Mouse (Mus musculus) heart, postnatal 0 days (tissue): ENCODE measurements around the gene Lfng. TPM values are rescaled to one million over a fixed set of nuclear protein-coding genes. Genes with fewer than 3 reads are reported as not detected.

Experiments used
- ATAC-seq: fragments of 200-750 bp; cut with Nextera tagmentation; 2 replicates; pipeline ENCODE4 v1.8.0; 2017; ENCODE audit warnings: low read depth, moderate number of reproducible peaks, moderate library complexity; ENCODE audit not compliant: insufficient read depth
- DNase-seq: peaks from one replicate; pipeline ENCODE4 v3.0.0-alpha.2; 2016; ENCODE audit warnings: low spot score
- H3K27ac ChIP-seq: fragments of 300-500 bp; sonication (generic); 2 replicates; pipeline ENCODE4 v1.5.1; 2014; ENCODE audit warnings: low read depth, mild to moderate bottlenecking
- H3K27me3 ChIP-seq: fragments of 300-500 bp; sonication (generic); 2 replicates; pipeline ENCODE4 v1.6.1; 2014; ENCODE audit warnings: low read length, mixed read lengths; ENCODE audit not compliant: control insufficient read depth, insufficient read depth
- H3K36me3 ChIP-seq: fragments of 300-500 bp; sonication (generic); replicated peaks from 2 replicates; pipeline ENCODE4 v1.6.1; 2014; ENCODE audit warnings: low read length, mixed read lengths; ENCODE audit not compliant: control insufficient read depth, insufficient read depth
- H3K4me1 ChIP-seq: fragments of 300-500 bp; sonication (generic); 2 replicates; pipeline ENCODE4 v1.6.1; 2014; ENCODE audit warnings: antibody characterized with exemption; ENCODE audit not compliant: control insufficient read depth, insufficient read depth
- H3K4me2 ChIP-seq: fragments of 300-500 bp; sonication (generic); 2 replicates; pipeline ENCODE4 v1.6.1; 2014; ENCODE audit warnings: low read depth, mild to moderate bottlenecking, low read length, moderate library complexity
- H3K4me3 ChIP-seq: fragments of 300-500 bp; sonication (generic); 2 replicates; pipeline ENCODE4 v1.5.1; 2014; ENCODE audit warnings: low read depth, low read length
- H3K9ac ChIP-seq: fragments of 300-500 bp; sonication (generic); replicated peaks from 2 replicates; pipeline ENCODE4 v1.6.1; 2014; ENCODE audit warnings: low read depth, low read length, mixed read lengths
- H3K9me3 ChIP-seq: fragments of 300-500 bp; sonication (generic); replicated peaks from 2 replicates; pipeline ENCODE4 v1.6.1; 2016; ENCODE audit warnings: low read length; ENCODE audit not compliant: control insufficient read depth
- CTCF ChIP-seq: IDR thresholded peaks from 2 replicates; pipeline ENCODE4 v1.5.1; 2016; ENCODE audit warnings: antibody characterized with exemption, control low read depth, low read depth
- EP300 ChIP-seq: IDR thresholded peaks from 2 replicates; pipeline ENCODE4 v1.6.1; 2016; ENCODE audit warnings: antibody characterized with exemption, low read depth
- WGBS: fragments of 180-500 bp; shearing (Covaris S2); extraction: QIAGEN DNeasy Blood & Tissue Kit; methylation state at CpG from one replicate; pipeline ENCODE4 v1.1.7; 2014; 5-methylcytosine and 5-hydroxymethylcytosine counted together
- polyA plus RNA-seq: library from polyadenylated mRNA; unstranded; fragments of >200 nt; fragmentation: Nextera tagmentation; extraction: Ambion mirVana; gene quantifications from 2 replicates; pipeline ENCODE4 v1.2.1, GENCODE M21; 2015
- total RNA-seq: library from RNA; depleted of rRNA; stranded (reverse); fragments of >200 nt; gene quantifications from 2 replicates; pipeline ENCODE4 v1.2.3, GENCODE M21; 2014; ENCODE audit warnings: low replicate concordance; rRNA removed

The Lfng gene
- total RNA-seq (8.2 and 22.3 TPM in 2 replicates), polyA plus RNA-seq (4.1 and 4.4 TPM in 2 replicates)

GRCm38 (mm10) chr5:140607001-140607835 lies at the start of gene Lfng:
Gene Lfng (plus strand): TSS chr5:140607320.
- 0% methylated on average over 87 of the region's 91 CpGs for WGBS
- peak; percentile 56 for ATAC-seq
- H3K4me1 ChIP-seq: peaks cover 35% of the 10 kb centered on the region
- no peaks in the 10 kb centered on the region for H3K9me3 ChIP-seq
- H3K4me3 ChIP-seq: peak within 1 kb of the TSS; percentile 54
- peak within 1 kb of the TSS; percentile 63 for H3K4me2 ChIP-seq
- H3K36me3 ChIP-seq: no peaks in the 10 kb centered on the region
- TF ChIP-seq CTCF (no peak), EP300 (no peak)
- peak within 1 kb of the TSS; percentile 55 for H3K27ac ChIP-seq
- H3K9ac ChIP-seq: peak within 1 kb of the TSS; percentile 37
- DNase-seq: peak; percentile 70
- H3K27me3 ChIP-seq: peaks cover 56% of the 10 kb centered on the region

- DNase-seq: no peak
- H3K36me3 ChIP-seq: no peaks in the 10 kb centered on the region
- H3K4me1 ChIP-seq: peaks cover 10% of the 10 kb centered on the region
- no peak overlapping the region for H3K27ac ChIP-seq
- no peak overlapping the region for H3K4me3 ChIP-seq
- 67% methylated on average over 9 of the region's 9 CpGs for WGBS
- H3K9me3 ChIP-seq: no peaks in the 10 kb centered on the region
- ATAC-seq: no peak
- no peak for TF ChIP-seq CTCF
- no peak for TF ChIP-seq EP300
- no peaks in the 10 kb centered on the region for H3K27me3 ChIP-seq
- no peak overlapping the region for H3K9ac ChIP-seq
- no peak overlapping the region for H3K4me2 ChIP-seq
These were observed 44.5 kb upstream of the Lfng start for GRCm38 (mm10) chr5:140562601-140563000.

- Histone ChIP-seq H3K4me3 (no peak within 1 kb of the TSS), H3K36me3 (no peaks in the 10 kb centered on the region), H3K4me1 (peaks cover 15% of the 10 kb centered on the region), H3K9ac (no peak within 1 kb of the TSS), H3K27ac (no peak within 1 kb of the TSS), H3K9me3 (no peaks in the 10 kb centered on the region), H3K4me2 (no peak within 1 kb of the TSS), H3K27me3 (no peaks in the 10 kb centered on the region)
- ATAC-seq: no peak
- DNase-seq: no peak
- 90% methylated on average over 4 of the region's 4 CpGs for WGBS
- TF ChIP-seq EP300: no peak
- TF ChIP-seq CTCF: no peak
These were observed 42.2 kb upstream of the Lfng start, which contains the start of gene Grifin for GRCm38 (mm10) chr5:140564896-140565295. Gene Grifin (minus strand): TSS chr5:140565071.

GRCm38 (mm10) chr5:140565451-140565850 lies 41.7 kb upstream of the Lfng start:
- Histone ChIP-seq H3K36me3 (no peaks in the 10 kb centered on the region), H3K9me3 (no peaks in the 10 kb centered on the region), H3K4me1 (peaks cover 15% of the 10 kb centered on the region), H3K4me2 (no peak overlapping the region), H3K4me3 (no peak overlapping the region), H3K9ac (no peak overlapping the region), H3K27me3 (no peaks in the 10 kb centered on the region), H3K27ac (no peak overlapping the region)
- peak; percentile 14 for DNase-seq
- WGBS: 54% methylated on average over 5 of the region's 5 CpGs
- TF ChIP-seq EP300: no peak
- TF ChIP-seq CTCF: no peak
- peak; percentile 61 for ATAC-seq

- Histone ChIP-seq H3K9ac (no peak overlapping the region), H3K9me3 (no peaks in the 10 kb centered on the region), H3K4me1 (peaks cover 15% of the 10 kb centered on the region), H3K27me3 (no peaks in the 10 kb centered on the region), H3K27ac (no peak overlapping the region), H3K4me3 (no peak overlapping the region), H3K4me2 (no peak overlapping the region), H3K36me3 (no peaks in the 10 kb centered on the region)
- peak; percentile 52 for DNase-seq
- peak; percentile 54 for ATAC-seq
- 39% methylated on average over 6 of the region's 6 CpGs for WGBS
- peak; percentile 54 for TF ChIP-seq CTCF
- no peak for TF ChIP-seq EP300
These were observed 41.3 kb upstream of the Lfng start for GRCm38 (mm10) chr5:140565856-140566255.
